Mouse (Mus musculus): ENCODE measurements around the gene Bpnt1. TPM values are rescaled to one million over a fixed set of nuclear protein-coding genes. Genes with fewer than 3 reads are reported as not detected.
A peak's percentile ranks its signal among the peaks of the same experiment; 100 is the strongest.

Bpnt1 gene
- polyA plus RNA-seq, 1 experiment, result 9.7 TPM

DNA sequence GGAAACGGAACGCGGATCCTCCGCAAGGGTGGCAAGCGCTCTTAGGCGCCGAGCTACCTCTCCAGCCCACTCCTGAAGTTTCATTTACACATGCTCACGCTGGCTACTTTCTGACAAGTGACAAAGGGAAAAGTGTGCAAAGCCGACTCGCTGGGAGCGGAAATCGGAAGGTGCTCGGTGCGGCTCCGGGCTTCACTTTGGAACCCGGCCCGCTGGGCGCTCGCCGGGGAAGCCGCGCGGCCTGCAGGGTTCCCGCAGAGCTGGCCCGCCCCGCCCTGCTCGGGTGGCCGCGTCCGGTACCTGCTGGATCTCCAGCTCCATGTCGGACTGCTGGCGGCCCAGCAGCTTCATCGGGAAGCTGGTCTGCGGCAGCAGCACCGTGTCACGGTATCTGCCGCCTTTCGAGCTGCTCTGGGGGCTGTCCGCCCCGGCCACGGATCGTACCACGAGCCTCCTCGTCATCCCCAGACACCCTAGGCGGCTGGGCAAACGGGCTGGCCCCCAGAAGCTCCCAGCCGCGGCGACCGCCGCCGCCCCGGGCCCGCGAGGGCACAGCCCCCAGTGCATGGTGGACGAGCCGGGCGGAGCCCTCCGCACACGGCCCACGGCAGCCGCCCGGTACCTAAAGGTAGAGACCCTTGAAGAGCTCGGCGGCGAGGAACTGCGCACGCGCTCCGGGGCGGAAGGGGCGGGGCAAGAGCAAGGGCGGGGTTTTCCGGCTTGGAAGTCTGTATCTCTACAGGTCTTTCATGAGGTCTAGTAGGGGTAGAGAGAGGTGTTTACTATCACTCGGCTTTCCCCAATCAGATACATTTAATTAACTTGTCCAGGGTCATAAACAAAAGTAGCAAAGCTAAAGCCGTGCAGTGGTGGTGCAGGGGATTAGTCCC is 3.0 kb upstream of the Bpnt1 start, which contains the start of gene Iars2:
Gene Iars2, minus strand, starts transcription at position 676 of the 890 bp plus-strand sequence.
- peak within 1 kb of the TSS; percentile 99 for H3K4me3 ChIP-seq (replicated peaks)
- H3K9me3 ChIP-seq, result no peaks in the 10 kb centered on the region
- H3K4me1 ChIP-seq, result peaks cover 31% of the 10 kb centered on the region
- H3K27me3 ChIP-seq (replicated peaks), result no peaks in the 10 kb centered on the region
- TF ChIP-seq GATA1 (IDR thresholded peaks at IDR 0.05; ENCODE audit: borderline replicate concordance, low read length), result no peak
- no peak for TF ChIP-seq FLI1 (IDR thresholded peaks at IDR 0.05; ENCODE audit: low read length)
- H3K36me3 ChIP-seq (replicated peaks; ENCODE audit: low read length), result peaks cover 34% of the 10 kb centered on the region

DNA sequence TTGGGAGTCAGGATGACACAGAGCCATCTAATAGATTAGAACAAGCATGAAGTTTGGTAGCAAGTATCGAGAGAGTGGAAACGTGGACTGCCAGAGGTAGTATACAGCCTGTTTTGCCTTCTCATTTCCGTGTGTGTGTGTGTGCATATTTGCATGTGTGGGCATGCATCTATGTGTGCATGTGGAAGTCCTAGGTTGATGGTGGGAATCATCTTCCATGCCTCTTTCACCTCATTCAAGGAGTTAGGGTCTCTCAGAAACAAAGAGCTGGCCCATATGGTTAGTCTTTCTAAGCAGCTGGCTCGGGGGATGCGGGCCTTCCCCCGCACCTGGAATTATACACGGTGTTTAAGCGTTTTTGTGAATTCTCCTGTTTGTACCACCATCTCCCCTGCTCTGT is 2.1 kb upstream of the Bpnt1 start:
- TF ChIP-seq GATA1 (IDR thresholded peaks at IDR 0.05; ENCODE audit: borderline replicate concordance, low read length) (no peak), FLI1 (IDR thresholded peaks at IDR 0.05; ENCODE audit: low read length) (no peak)
- Histone ChIP-seq H3K4me1 (peaks cover 38% of the 10 kb centered on the region), H3K36me3 (replicated peaks; ENCODE audit: low read length) (peaks cover 26% of the 10 kb centered on the region), H3K27me3 (replicated peaks) (no peaks in the 10 kb centered on the region), H3K9me3 (no peaks in the 10 kb centered on the region), H3K4me3 (replicated peaks) (peak overlapping the region; percentile 99)

DNA sequence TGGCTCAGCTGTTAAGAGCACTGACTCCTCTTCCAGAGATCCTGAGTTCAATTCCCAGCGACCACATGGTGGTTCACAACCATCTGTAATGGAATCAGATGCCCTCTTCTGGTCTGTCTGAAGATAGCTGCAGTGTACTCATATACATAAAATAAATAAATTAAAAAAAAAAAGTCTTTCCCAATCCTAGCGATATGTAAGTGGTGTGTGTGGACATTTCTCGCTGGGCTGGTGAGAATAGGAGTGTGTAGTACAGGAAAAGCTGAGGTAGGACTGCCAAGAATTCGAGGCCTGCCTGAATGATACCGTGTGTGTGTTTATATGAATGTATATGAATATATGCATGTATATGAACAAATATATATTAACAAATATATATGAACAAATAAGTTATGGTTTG is 585 bp upstream of the Bpnt1 start:
- no peak for TF ChIP-seq FLI1 (IDR thresholded peaks at IDR 0.05; ENCODE audit: low read length)
- TF ChIP-seq GATA1 (IDR thresholded peaks at IDR 0.05; ENCODE audit: borderline replicate concordance, low read length), result no peak
- Histone ChIP-seq H3K4me3 (replicated peaks) (peak overlapping the region; percentile 69), H3K9me3 (no peaks in the 10 kb centered on the region), H3K4me1 (peaks cover 38% of the 10 kb centered on the region), H3K27me3 (replicated peaks) (no peaks in the 10 kb centered on the region), H3K36me3 (replicated peaks; ENCODE audit: low read length) (peaks cover 11% of the 10 kb centered on the region)

DNA sequence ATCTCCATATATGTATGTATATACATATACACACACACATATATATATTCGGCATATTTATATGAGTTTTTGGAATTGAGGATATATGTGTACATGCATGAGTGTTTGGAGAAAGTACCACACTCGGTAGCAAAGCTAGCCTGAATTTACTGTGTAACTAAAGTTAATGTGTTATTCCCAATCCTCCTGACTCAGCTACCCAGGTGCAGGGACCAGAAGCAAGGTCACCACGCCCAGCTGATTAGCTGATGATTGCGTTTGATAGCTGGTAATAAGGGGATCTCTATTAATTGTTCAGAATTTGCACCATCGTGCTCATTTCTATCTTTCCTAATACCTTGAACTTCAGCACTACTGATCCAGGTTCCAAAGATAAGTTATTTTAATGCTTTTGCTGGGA is 1.7 kb downstream of the Bpnt1 start:
- Histone ChIP-seq H3K9me3 (no peaks in the 10 kb centered on the region), H3K36me3 (replicated peaks; ENCODE audit: low read length) (peaks cover 2% of the 10 kb centered on the region), H3K4me3 (replicated peaks) (no peak overlapping the region), H3K27me3 (replicated peaks) (no peaks in the 10 kb centered on the region), H3K4me1 (peaks cover 32% of the 10 kb centered on the region)
- TF ChIP-seq FLI1 (IDR thresholded peaks at IDR 0.05; ENCODE audit: low read length), result no peak

DNA sequence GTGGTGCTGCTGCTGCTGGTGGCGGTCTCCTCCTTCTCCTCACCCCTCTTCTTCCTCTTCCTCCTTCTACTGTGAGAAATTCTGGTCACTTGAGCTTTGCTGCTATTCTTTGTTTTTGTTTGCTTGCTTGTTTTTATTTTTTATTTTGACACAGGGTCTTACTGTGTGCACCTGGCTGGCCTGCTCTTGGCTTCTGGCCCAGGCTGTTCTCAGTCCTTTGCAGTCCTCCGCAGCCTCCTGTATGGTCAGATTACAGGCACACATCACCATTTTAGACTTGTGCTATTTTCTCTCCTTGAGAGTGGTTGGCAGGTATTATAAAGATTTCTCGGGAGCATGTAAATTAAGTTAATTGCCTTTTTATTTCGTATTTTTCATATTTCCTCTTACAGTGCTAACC is 2.2 kb downstream of the Bpnt1 start:
- Histone ChIP-seq H3K27me3 (replicated peaks) (no peaks in the 10 kb centered on the region), H3K4me1 (peaks cover 32% of the 10 kb centered on the region), H3K4me3 (replicated peaks) (no peak overlapping the region), H3K9me3 (no peaks in the 10 kb centered on the region), H3K36me3 (replicated peaks; ENCODE audit: low read length) (peaks cover 3% of the 10 kb centered on the region)
- TF ChIP-seq FLI1 (IDR thresholded peaks at IDR 0.05; ENCODE audit: low read length) (no peak), GATA1 (IDR thresholded peaks at IDR 0.05; ENCODE audit: borderline replicate concordance, low read length) (no peak)

DNA sequence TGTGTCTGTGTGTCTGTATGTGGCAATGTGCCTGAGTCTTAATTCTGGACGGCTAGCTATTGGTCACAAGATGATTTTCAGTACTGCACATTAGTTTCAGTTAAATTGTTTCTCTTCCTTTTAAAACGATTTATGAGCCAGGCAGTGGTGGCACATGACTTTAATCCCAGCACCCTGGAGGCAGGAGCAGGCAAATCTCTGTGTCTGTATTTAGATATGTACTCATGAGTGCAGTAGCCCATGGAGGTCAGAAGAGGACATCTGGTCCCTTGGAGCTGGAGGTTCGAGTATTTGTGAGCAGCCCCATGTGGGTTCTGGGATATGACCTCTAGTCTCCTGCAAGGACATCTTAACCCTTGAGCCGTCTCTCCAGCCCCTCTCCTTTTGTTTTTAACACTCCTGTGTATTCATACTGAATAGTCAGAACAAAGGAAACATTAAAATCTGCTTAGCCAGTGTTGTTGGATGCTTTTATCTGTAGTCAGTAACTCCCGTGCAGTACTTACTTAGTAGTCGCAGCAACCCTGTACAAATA is 3.3 kb downstream of the Bpnt1 start:
- TF ChIP-seq FLI1 (IDR thresholded peaks at IDR 0.05; ENCODE audit: low read length) (no peak), GATA1 (IDR thresholded peaks at IDR 0.05; ENCODE audit: borderline replicate concordance, low read length) (no peak)
- no peaks in the 10 kb centered on the region for H3K9me3 ChIP-seq
- H3K4me1 ChIP-seq, result peaks cover 24% of the 10 kb centered on the region; the same call in 1 of the 2 replicates
- no peaks in the 10 kb centered on the region for H3K27me3 ChIP-seq (replicated peaks)
- H3K4me3 ChIP-seq (replicated peaks), result no peak overlapping the region
- peaks cover 10% of the 10 kb centered on the region for H3K36me3 ChIP-seq (replicated peaks; ENCODE audit: low read length)

DNA sequence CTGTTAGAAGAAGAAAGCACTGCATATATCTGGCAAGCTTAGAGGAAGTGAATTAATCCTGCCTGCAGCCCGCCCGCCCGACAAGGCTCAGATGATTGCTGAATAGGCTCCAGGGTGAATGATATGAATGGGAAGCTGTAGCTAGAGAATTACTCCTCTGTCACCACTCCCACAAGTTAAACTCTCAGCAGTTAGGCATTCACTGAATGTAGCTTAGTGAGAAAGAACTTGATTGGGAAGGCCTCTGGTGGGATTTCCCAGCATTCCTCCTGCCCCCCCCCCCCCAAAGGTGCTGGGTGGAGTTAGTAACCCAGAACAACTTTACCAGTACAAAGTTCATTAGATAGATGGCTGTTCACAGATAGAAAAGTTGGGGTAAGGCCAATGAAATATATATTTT is 4.6 kb downstream of the Bpnt1 start:
- Histone ChIP-seq H3K4me3 (replicated peaks) (no peak overlapping the region), H3K9me3 (no peaks in the 10 kb centered on the region), H3K27me3 (replicated peaks) (no peaks in the 10 kb centered on the region), H3K4me1 (peaks cover 20% of the 10 kb centered on the region; the same call in 1 of the 2 replicates), H3K36me3 (replicated peaks; ENCODE audit: low read length) (peaks cover 17% of the 10 kb centered on the region)
- TF ChIP-seq FLI1 (IDR thresholded peaks at IDR 0.05; ENCODE audit: low read length) (no peak), GATA1 (IDR thresholded peaks at IDR 0.05; ENCODE audit: borderline replicate concordance, low read length) (no peak)

DNA sequence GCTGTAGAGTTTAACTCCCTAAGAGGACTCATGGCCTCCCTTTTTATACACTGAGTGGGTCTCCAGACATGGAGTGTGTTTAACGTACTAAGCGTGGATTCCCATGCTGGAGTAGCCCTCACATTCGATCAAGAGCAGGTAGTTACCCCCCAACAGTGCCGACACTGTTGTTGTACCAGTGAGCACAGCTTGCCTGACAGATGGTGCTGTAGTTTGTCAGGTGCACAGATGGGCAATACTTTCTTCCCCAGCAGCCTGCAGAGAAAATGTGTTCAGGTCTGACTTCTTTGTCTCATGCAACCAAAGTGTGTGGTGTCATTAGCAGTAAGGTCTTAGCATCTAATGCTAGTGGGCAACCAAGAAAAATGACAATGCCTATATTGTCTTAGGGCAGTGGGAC is 10.5 kb downstream of the Bpnt1 start:
- H3K9me3 ChIP-seq, result no peaks in the 10 kb centered on the region
- TF ChIP-seq FLI1 (IDR thresholded peaks at IDR 0.05; ENCODE audit: low read length) (no peak), GATA1 (IDR thresholded peaks at IDR 0.05; ENCODE audit: borderline replicate concordance, low read length) (no peak)
- peaks cover 53% of the 10 kb centered on the region for H3K36me3 ChIP-seq (replicated peaks; ENCODE audit: low read length)
- no peaks in the 10 kb centered on the region for H3K27me3 ChIP-seq (replicated peaks)
- H3K4me1 ChIP-seq, result no peaks in the 10 kb centered on the region
- H3K4me3 ChIP-seq (replicated peaks), result no peak overlapping the region

DNA sequence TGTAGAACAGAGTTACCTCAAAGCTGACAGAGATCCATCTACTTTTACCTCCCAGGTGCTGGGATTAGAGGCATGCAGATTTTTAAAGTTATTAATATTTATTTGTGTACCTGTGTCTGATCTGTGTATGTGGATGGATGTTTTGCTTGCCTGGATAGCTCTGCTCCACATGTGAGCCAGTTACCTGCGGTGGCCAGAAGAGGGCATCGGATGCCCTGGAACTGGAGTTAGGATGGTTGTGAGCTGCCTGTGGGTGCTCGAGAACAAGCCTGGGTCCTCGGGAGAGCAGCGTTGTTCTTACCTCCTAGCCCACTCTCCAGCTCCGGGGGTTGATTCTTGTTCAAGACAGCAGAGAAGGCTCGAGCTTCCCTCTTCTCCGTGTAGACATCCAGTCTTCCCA is 11.5 kb downstream of the Bpnt1 start:
- Histone ChIP-seq H3K36me3 (replicated peaks; ENCODE audit: low read length) (peaks cover 61% of the 10 kb centered on the region), H3K27me3 (replicated peaks) (no peaks in the 10 kb centered on the region), H3K9me3 (no peaks in the 10 kb centered on the region), H3K4me1 (no peaks in the 10 kb centered on the region), H3K4me3 (replicated peaks) (no peak overlapping the region)
- TF ChIP-seq FLI1 (IDR thresholded peaks at IDR 0.05; ENCODE audit: low read length) (no peak), GATA1 (IDR thresholded peaks at IDR 0.05; ENCODE audit: borderline replicate concordance, low read length) (no peak)

DNA sequence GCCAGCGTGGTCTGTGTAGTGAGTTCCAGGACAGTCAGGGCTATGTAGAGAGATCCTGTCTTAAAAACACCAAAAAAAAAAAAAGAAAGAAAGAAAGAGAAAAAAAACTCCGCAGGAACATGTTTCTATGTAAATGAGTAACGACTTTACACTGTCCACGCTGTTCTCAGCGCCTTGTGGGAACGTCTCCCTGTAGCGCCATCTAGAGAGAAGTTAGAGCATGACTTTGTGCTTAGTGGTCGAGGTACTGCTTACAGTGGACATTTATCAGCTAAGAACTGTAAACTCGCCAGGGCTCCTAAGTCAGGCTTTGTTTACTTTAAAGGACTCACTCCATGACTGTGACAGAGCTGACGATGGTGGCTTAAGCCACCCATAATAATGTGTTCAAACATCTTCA is 14.2 kb downstream of the Bpnt1 start:
- TF ChIP-seq GATA1 (IDR thresholded peaks at IDR 0.05; ENCODE audit: borderline replicate concordance, low read length) (no peak), FLI1 (IDR thresholded peaks at IDR 0.05; ENCODE audit: low read length) (no peak)
- Histone ChIP-seq H3K4me1 (no peaks in the 10 kb centered on the region; the same call in 1 of the 2 replicates), H3K36me3 (replicated peaks; ENCODE audit: low read length) (peaks cover 71% of the 10 kb centered on the region), H3K4me3 (replicated peaks) (no peak overlapping the region), H3K9me3 (no peaks in the 10 kb centered on the region), H3K27me3 (replicated peaks) (no peaks in the 10 kb centered on the region)
